Mouse (Mus musculus) liver, embryonic 15.5 days (tissue): ENCODE measurements around the gene Lpcat3. TPM values are rescaled to one million over a fixed set of nuclear protein-coding genes. Genes with fewer than 3 reads are reported as not detected.

ENCODE experiments used
- ATAC-seq: fragments of 200-750 bp; cut with Nextera tagmentation; 2 replicates; pipeline ENCODE4 v1.8.0; 2017; ENCODE audit warnings: moderate number of reproducible peaks, mild to moderate bottlenecking, moderate library complexity; ENCODE audit not compliant: insufficient read depth
- H3K27ac ChIP-seq: fragments of 300-500 bp; sonication (generic); replicated peaks from 2 replicates; pipeline ENCODE4 v1.5.1; 2015; ENCODE audit warnings: mild to moderate bottlenecking, inconsistent platforms
- H3K27me3 ChIP-seq: fragments of 300-500 bp; sonication (generic); 2 replicates; pipeline ENCODE4 v1.6.1; 2015; ENCODE audit warnings: mild to moderate bottlenecking, inconsistent platforms
- H3K36me3 ChIP-seq: fragments of 300-500 bp; sonication (generic); replicated peaks from 2 replicates; pipeline ENCODE4 v1.6.1; 2015; ENCODE audit warnings: moderate library complexity, mild to moderate bottlenecking, inconsistent platforms
- H3K4me1 ChIP-seq: fragments of 300-500 bp; sonication (generic); replicated peaks from 2 replicates; pipeline ENCODE4 v1.6.1; 2015; ENCODE audit warnings: inconsistent platforms
- H3K4me2 ChIP-seq: fragments of 300-500 bp; sonication (generic); 2 replicates; pipeline ENCODE4 v1.6.1; 2015; ENCODE audit warnings: moderate library complexity, mild to moderate bottlenecking, inconsistent platforms
- H3K4me3 ChIP-seq: fragments of 300-500 bp; sonication (generic); replicated peaks from 2 replicates; pipeline ENCODE4 v1.5.1; 2015; ENCODE audit warnings: mild to moderate bottlenecking, inconsistent platforms
- H3K9ac ChIP-seq: fragments of 300-500 bp; sonication (generic); 2 replicates; pipeline ENCODE4 v1.6.1; 2015; ENCODE audit warnings: moderate library complexity, mild to moderate bottlenecking, inconsistent platforms
- H3K9me3 ChIP-seq: fragments of 300-500 bp; sonication (generic); replicated peaks from 2 replicates; pipeline ENCODE4 v1.6.1; 2016; ENCODE audit warnings: inconsistent platforms
- WGBS: fragments of 180-500 bp; shearing (Covaris S2); methylation state at CpG from one replicate; pipeline ENCODE4 v1.1.7; 2015; ENCODE audit warnings: mixed read lengths; ENCODE audit not compliant: insufficient replicate concordance; 5-methylcytosine and 5-hydroxymethylcytosine counted together
- polyA plus RNA-seq: library from polyadenylated mRNA; unstranded; fragments of >200 nt; fragmentation: Nextera tagmentation; extraction: Ambion mirVana; gene quantifications from 2 replicates; pipeline ENCODE4 v1.2.1, GENCODE M21; 2015

The Lpcat3 gene
- polyA plus RNA-seq, 1 experiment from 2014 or later = 82.0 TPM

GRCm38 (mm10) chr6:124723541-124723940 is 60.7 kb downstream of the Lpcat3 start:
- no peak for ATAC-seq
- Histone ChIP-seq H3K9ac (no peak overlapping the region), H3K4me1 (peaks cover 60% of the 10 kb centered on the region), H3K9me3 (no peaks in the 10 kb centered on the region), H3K27me3 (no peaks in the 10 kb centered on the region), H3K4me3 (no peak overlapping the region), H3K4me2 (no peak overlapping the region), H3K36me3 (peaks cover 15% of the 10 kb centered on the region; the same call in 1 of the 2 replicates), H3K27ac (0 out of 2 replicates have a peak overlapping the region, but pooled peaks have one; percentile 19)
- 50% methylated on average over 8 of the region's 8 CpGs for WGBS

GRCm38 (mm10) chr6:124724472-124724871 is 61.6 kb downstream of the Lpcat3 start:
- ATAC-seq = no peak
- WGBS = 49% methylated on average over 10 of the region's 10 CpGs
- peaks cover 51% of the 10 kb centered on the region for H3K4me1 ChIP-seq
- no peaks in the 10 kb centered on the region for H3K27me3 ChIP-seq
- no peaks in the 10 kb centered on the region for H3K9me3 ChIP-seq
- H3K4me2 ChIP-seq = peak overlapping the region; percentile 8; the same call in 1 of the 2 replicates
- H3K36me3 ChIP-seq = peaks cover 18% of the 10 kb centered on the region; the same call in 1 of the 2 replicates
- H3K4me3 ChIP-seq = no peak overlapping the region
- H3K27ac ChIP-seq = peak overlapping the region; percentile 7; the same call in 1 of the 2 replicates
- H3K9ac ChIP-seq = no peak overlapping the region

- Histone ChIP-seq H3K4me1 (peaks cover 34% of the 10 kb centered on the region), H3K9me3 (no peaks in the 10 kb centered on the region), H3K27ac (no peak overlapping the region), H3K27me3 (no peaks in the 10 kb centered on the region), H3K9ac (no peak overlapping the region), H3K4me2 (no peak overlapping the region), H3K36me3 (peaks cover 18% of the 10 kb centered on the region; the same call in 1 of the 2 replicates), H3K4me3 (no peak overlapping the region)
- WGBS = 76% methylated on average over 10 of the region's 10 CpGs
- ATAC-seq = no peak
Measured at GRCm38 (mm10) chr6:124728621-124729020, 65.8 kb downstream of the Lpcat3 start.

GRCm38 (mm10) chr6:124729850-124730705 is 67.3 kb downstream of the Lpcat3 start:
- H3K9ac ChIP-seq = no peak overlapping the region
- 38% methylated on average over 8 of the region's 8 CpGs for WGBS
- H3K4me3 ChIP-seq = peak overlapping the region; percentile 7; the same call in 1 of the 2 replicates
- no peaks in the 10 kb centered on the region for H3K9me3 ChIP-seq
- peaks cover 29% of the 10 kb centered on the region for H3K4me1 ChIP-seq
- peak overlapping the region; percentile 38 for H3K4me2 ChIP-seq
- peak overlapping the region; percentile 67 for H3K27ac ChIP-seq
- H3K27me3 ChIP-seq = no peaks in the 10 kb centered on the region
- ATAC-seq = peak; percentile 39
- H3K36me3 ChIP-seq = peaks cover 12% of the 10 kb centered on the region; the same call in 1 of the 2 replicates

GRCm38 (mm10) chr6:124731038-124731437 is 68.2 kb downstream of the Lpcat3 start:
- Histone ChIP-seq H3K27me3 (no peaks in the 10 kb centered on the region), H3K36me3 (peaks cover 8% of the 10 kb centered on the region; the same call in 1 of the 2 replicates), H3K4me3 (peak overlapping the region; percentile 49; the same call in 1 of the 2 replicates), H3K9me3 (no peaks in the 10 kb centered on the region), H3K9ac (0 out of 2 replicates have a peak overlapping the region, but pooled peaks have one; percentile 10), H3K4me1 (peaks cover 26% of the 10 kb centered on the region), H3K4me2 (peak overlapping the region; percentile 54), H3K27ac (no peak overlapping the region)
- 72% methylated on average over 7 of the region's 7 CpGs for WGBS
- ATAC-seq = no peak

GRCm38 (mm10) chr6:124732476-124733370 is 69.9 kb downstream of the Lpcat3 start:
- 17% methylated on average over 19 of the region's 19 CpGs for WGBS
- ATAC-seq = peak; percentile 64

GRCm38 (mm10) chr6:124734417-124734816 is 71.6 kb downstream of the Lpcat3 start:
- no peak overlapping the region for H3K27ac ChIP-seq
- H3K9ac ChIP-seq = no peak overlapping the region
- H3K4me3 ChIP-seq = no peak overlapping the region
- 56% methylated on average over 3 of the region's 3 CpGs for WGBS
- no peaks in the 10 kb centered on the region for H3K9me3 ChIP-seq
- peaks cover 45% of the 10 kb centered on the region for H3K4me1 ChIP-seq
- no peaks in the 10 kb centered on the region for H3K36me3 ChIP-seq
- H3K4me2 ChIP-seq = no peak overlapping the region
- no peak for ATAC-seq
- no peaks in the 10 kb centered on the region for H3K27me3 ChIP-seq

More at GRCm38 (mm10) chr6:124732476-124733370, 69.9 kb downstream of the Lpcat3 start:
- Histone ChIP-seq H3K27me3 (no peaks in the 10 kb centered on the region), H3K4me1 (peaks cover 29% of the 10 kb centered on the region), H3K9me3 (no peaks in the 10 kb centered on the region), H3K4me2 (peak overlapping the region; percentile 54), H3K36me3 (peaks cover 8% of the 10 kb centered on the region; the same call in 1 of the 2 replicates), H3K4me3 (peak overlapping the region; percentile 49), H3K27ac (peak overlapping the region; percentile 59), H3K9ac (peak overlapping the region; percentile 47)

GRCm38 (mm10) chr6:124737040-124737439 is 74.2 kb downstream of the Lpcat3 start:
- Histone ChIP-seq H3K27me3 (no peaks in the 10 kb centered on the region), H3K9ac (no peak overlapping the region), H3K4me2 (no peak overlapping the region), H3K9me3 (no peaks in the 10 kb centered on the region), H3K4me1 (peaks cover 66% of the 10 kb centered on the region), H3K36me3 (no peaks in the 10 kb centered on the region), H3K4me3 (no peak overlapping the region), H3K27ac (no peak overlapping the region)
- 79% methylated on average over 11 of the region's 11 CpGs for WGBS
- no peak for ATAC-seq

GRCm38 (mm10) chr6:124738511-124739023 is 75.7 kb downstream of the Lpcat3 start, which contains the start of gene Ptpn6:
TSS of gene Ptpn6 (minus strand) at chr6:124738714.
- H3K27me3 ChIP-seq = no peaks in the 10 kb centered on the region
- 20% methylated on average over 15 of the region's 15 CpGs for WGBS
- peak within 1 kb of the TSS; percentile 97 for H3K27ac ChIP-seq
- H3K9me3 ChIP-seq = no peaks in the 10 kb centered on the region
- peak within 1 kb of the TSS; percentile 31; the same call in 1 of the 2 replicates for H3K9ac ChIP-seq
- peaks cover 51% of the 10 kb centered on the region for H3K4me1 ChIP-seq
- H3K4me3 ChIP-seq = peak within 1 kb of the TSS; percentile 21
- ATAC-seq = peak; percentile 40
- H3K36me3 ChIP-seq = no peaks in the 10 kb centered on the region
- peak within 1 kb of the TSS; percentile 98 for H3K4me2 ChIP-seq

GRCm38 (mm10) chr6:124739231-124739796 is 76.5 kb downstream of the Lpcat3 start:
- H3K27me3 ChIP-seq = no peaks in the 10 kb centered on the region
- H3K4me1 ChIP-seq = peaks cover 43% of the 10 kb centered on the region
- H3K27ac ChIP-seq = peak overlapping the region; percentile 97
- no peaks in the 10 kb centered on the region for H3K9me3 ChIP-seq
- H3K4me2 ChIP-seq = peak overlapping the region; percentile 98
- no peak for ATAC-seq
- peak overlapping the region; percentile 31; the same call in 1 of the 2 replicates for H3K9ac ChIP-seq
- 68% methylated on average over 10 of the region's 10 CpGs for WGBS
- H3K4me3 ChIP-seq = no peak overlapping the region
- no peaks in the 10 kb centered on the region for H3K36me3 ChIP-seq
